Mouse (Mus musculus): ENCODE measurements around the gene Tssk1.

The Tssk1 gene

GRCm38 (mm10) chr16:17939255-17939751 lies 45.3 kb downstream of the Tssk1 start:
- intact Hi-C loops (cut with DNase I), result no loop called here

- intact Hi-C loops (cut with DNase I), result no loop called here
Measured at GRCm38 (mm10) chr16:17943466-17943865, 49.4 kb downstream of the Tssk1 start.

GRCm38 (mm10) chr16:17945081-17945831 lies 51.2 kb downstream of the Tssk1 start:
- intact Hi-C loops (cut with DNase I), result no loop called here
